Mouse (Mus musculus): ENCODE measurements at regions not wholly inside any gene's neighbourhood (a gene's known extent, or its start where the extent isn't known, plus 50 kb on each side); places are given as distances from the start of the nearest gene placed in this dataset.

- no peak for TF ChIP-seq CTCF (IDR thresholded peaks at IDR 0.05)
- TF ChIP-seq EP300 (IDR thresholded peaks at IDR 0.05) = no peak
Measured at GRCm38 (mm10) chr12:70648179-70648811, 177.0 kb upstream of the Frmd6 start.
